Mouse (Mus musculus) G1E (cell line): ENCODE results near the gene Exoc6. TPM values are rescaled to one million over a fixed set of nuclear protein-coding genes. Genes with fewer than 3 reads are reported as not detected.

ENCODE experiments used
- ATAC-seq: 2 replicates; pipeline ENCODE4 v1.8.0; 2016; ENCODE audit warnings: mild to moderate bottlenecking; ENCODE audit not compliant: insufficient number of reproducible peaks, poor library complexity, low FRiP score, severe bottlenecking; ENCODE audit errors: extremely low read depth
- DNase-seq: peaks from one replicate; pipeline ENCODE4 v3.0.0; 2012; ENCODE audit warnings: low spot score
- H3K27me3 ChIP-seq: 2 replicates; pipeline ENCODE4 v1.6.1; 2012; ENCODE audit warnings: mild to moderate bottlenecking, low read length, inconsistent platforms; ENCODE audit not compliant: insufficient read depth
- H3K36me3 ChIP-seq: replicated peaks from 2 replicates; pipeline ENCODE3; 2012; ENCODE audit warnings: mild to moderate bottlenecking, inconsistent platforms
- H3K4me1 ChIP-seq: 2 replicates; pipeline ENCODE4 v1.6.1; 2012; ENCODE audit warnings: low read depth, low read length, inconsistent platforms, mixed read lengths; ENCODE audit not compliant: insufficient read depth
- H3K4me3 ChIP-seq: 2 replicates; pipeline ENCODE4 v1.5.1; 2012; ENCODE audit warnings: low read depth, mild to moderate bottlenecking, inconsistent platforms, low read length, moderate library complexity, mixed read lengths
- H3K9me3 ChIP-seq: replicated peaks from 2 replicates; pipeline ENCODE4 v1.6.1; 2012; ENCODE audit warnings: inconsistent platforms
- CTCF ChIP-seq: IDR thresholded peaks from 2 replicates; pipeline ENCODE4 v1.5.1; 2012; ENCODE audit warnings: low read depth, low read length, inconsistent platforms, mixed read lengths
- GATA1 ChIP-seq: IDR thresholded peaks from 2 replicates; pipeline ENCODE4 v1.6.1; 2012; ENCODE audit warnings: borderline replicate concordance, low read length, inconsistent platforms, mixed read lengths
- GATA2 ChIP-seq: IDR thresholded peaks from 2 replicates; pipeline ENCODE4 v1.6.1; 2012; ENCODE audit warnings: low read depth, low read length, inconsistent platforms, borderline replicate concordance
- POLR2AphosphoS5 ChIP-seq: IDR thresholded peaks from 2 replicates; pipeline ENCODE4 v1.6.1; 2012; ENCODE audit warnings: low read depth, low read length, inconsistent platforms; ENCODE audit not compliant: insufficient replicate concordance
- TAL1 ChIP-seq: conservative IDR thresholded peaks from 2 replicates; pipeline ENCODE4 v1.6.1; 2012; ENCODE audit warnings: low read depth, low read length, inconsistent platforms, mixed read lengths
- polyA plus RNA-seq: library from polyadenylated mRNA; stranded (reverse); fragments of >175 nt; gene quantifications from 2 replicates; pipeline ENCODE4 v1.2.3, GENCODE M21; 2012
- total RNA-seq, 2 experiments: library from RNA; stranded (forward) in 1 of 2; stranded (reverse) in 1 of 2; fragments of 200-1000 nt in 1 of 2; fragments of >200 nt in 1 of 2; fragmentation: Nextera tagmentation in 1 of 2; gene quantifications; 2 replicates each; pipeline ENCODE4 v1.2.3; 2014 to 2017

Exoc6 gene
- total and polyA plus RNA-seq, 3 experiments: 26.0 to 117 (median 92.8) TPM

DNA sequence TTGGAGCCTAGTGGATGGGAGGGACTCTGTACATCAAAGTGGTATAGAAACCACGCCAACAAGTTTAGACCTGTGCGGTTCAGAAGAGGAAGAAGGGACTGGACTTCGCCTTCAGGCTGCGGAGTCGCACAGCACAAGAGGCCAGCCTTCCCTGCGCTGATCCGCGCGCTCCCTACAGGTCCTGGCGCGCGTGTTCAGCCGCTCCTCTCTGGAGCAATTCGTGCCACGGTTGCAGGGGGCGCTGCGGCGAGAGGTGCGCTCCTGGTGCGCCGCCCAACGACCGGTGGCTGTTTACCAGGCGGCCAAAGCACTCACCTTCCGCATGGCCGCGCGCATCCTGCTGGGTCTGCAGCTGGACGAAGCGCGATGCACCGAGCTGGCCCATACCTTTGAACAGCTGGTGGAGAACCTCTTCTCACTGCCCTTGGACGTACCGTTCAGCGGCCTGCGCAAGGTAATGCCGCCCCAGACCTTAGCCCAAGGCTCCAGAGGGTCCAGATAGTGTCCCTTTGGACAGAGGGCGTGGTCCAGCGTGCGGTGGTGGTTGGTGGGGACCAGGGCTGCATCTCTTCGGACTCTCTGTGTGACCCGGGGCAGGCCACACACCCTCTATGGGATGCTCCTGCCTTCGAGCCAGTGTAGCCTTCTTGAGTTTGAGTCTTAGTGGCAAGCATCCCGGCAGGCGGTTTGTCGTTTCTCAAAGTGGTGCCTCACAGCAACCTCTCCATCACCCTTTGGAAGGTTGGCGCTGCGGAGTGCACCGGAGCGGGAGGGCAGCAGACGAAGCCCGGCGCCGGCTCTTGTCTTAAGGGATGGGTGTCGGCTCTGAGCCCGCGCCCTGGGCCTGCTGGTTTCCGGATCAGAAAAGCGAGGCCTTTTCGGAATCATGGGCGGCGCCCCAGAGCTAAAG is 137.0 kb downstream of the Exoc6 start:
- peaks cover 99% of the 10 kb centered on the region for H3K36me3 ChIP-seq
- ATAC-seq (no peak), DNase-seq (no peak)
- H3K4me3 ChIP-seq: no peak overlapping the region
- no peaks in the 10 kb centered on the region; the same call in 1 of the 2 replicates for H3K4me1 ChIP-seq
- no peak for TF ChIP-seq GATA1
- TF ChIP-seq TAL1: no peak
- no peak for TF ChIP-seq POLR2AphosphoS5
- TF ChIP-seq CTCF: no peak
- no peak for TF ChIP-seq GATA2
- H3K27me3 ChIP-seq: no peaks in the 10 kb centered on the region
- H3K9me3 ChIP-seq: no peaks in the 10 kb centered on the region

DNA sequence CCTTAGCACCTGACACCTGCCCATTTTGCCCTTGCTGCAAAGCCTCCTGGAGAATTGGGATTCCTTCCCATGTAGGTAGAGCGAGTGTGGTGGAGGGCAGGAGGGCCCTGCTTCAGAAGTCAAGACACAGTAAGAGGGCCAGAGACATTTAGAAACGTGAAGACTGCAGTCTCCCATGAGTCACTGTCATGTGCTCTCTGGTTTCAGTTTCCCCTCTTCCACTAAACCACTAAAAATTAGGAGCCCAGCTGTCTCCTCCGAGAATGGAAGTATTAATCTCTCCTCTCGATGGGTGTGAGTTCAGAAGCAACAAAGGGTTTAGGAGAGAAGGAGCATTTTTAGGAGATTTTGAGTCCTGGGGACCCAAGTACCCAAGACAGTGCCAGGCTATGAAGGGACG is 139.3 kb downstream of the Exoc6 start:
- Histone ChIP-seq H3K9me3 (peaks cover 5% of the 10 kb centered on the region; the same call in 1 of the 2 replicates), H3K4me3 (no peak overlapping the region), H3K27me3 (no peaks in the 10 kb centered on the region), H3K36me3 (peaks cover 98% of the 10 kb centered on the region), H3K4me1 (no peaks in the 10 kb centered on the region; the same call in 1 of the 2 replicates)
- ATAC-seq: no peak
- no peak for DNase-seq
- TF ChIP-seq GATA2 (no peak), TAL1 (no peak), GATA1 (no peak), CTCF (no peak), POLR2AphosphoS5 (no peak)

GRCm38 (mm10) chr19:37690716-37691115 is 140.5 kb downstream of the Exoc6 start:
- Histone ChIP-seq H3K36me3 (peaks cover 95% of the 10 kb centered on the region), H3K4me1 (no peaks in the 10 kb centered on the region; the same call in 1 of the 2 replicates)
- no peak for DNase-seq

GRCm38 (mm10) chr19:37692879-37693278 is 142.7 kb downstream of the Exoc6 start:
- Histone ChIP-seq H3K4me3 (0 out of 2 replicates have a peak overlapping the region, but pooled peaks have one; percentile 6), H3K36me3 (peaks cover 85% of the 10 kb centered on the region), H3K4me1 (no peaks in the 10 kb centered on the region), H3K27me3 (peaks cover 2% of the 10 kb centered on the region; the same call in 1 of the 2 replicates), H3K9me3 (peaks cover 25% of the 10 kb centered on the region)
- DNase-seq (no peak), ATAC-seq (no peak)
- TF ChIP-seq GATA2 (no peak), CTCF (no peak), TAL1 (no peak), GATA1 (no peak), POLR2AphosphoS5 (no peak)

More at GRCm38 (mm10) chr19:37690716-37691115, 140.5 kb downstream of the Exoc6 start:
- H3K9me3 ChIP-seq: peaks cover 9% of the 10 kb centered on the region
- ATAC-seq: no peak
- no peak overlapping the region for H3K4me3 ChIP-seq
- H3K27me3 ChIP-seq: no peaks in the 10 kb centered on the region
- no peak for TF ChIP-seq GATA1
- no peak for TF ChIP-seq GATA2
- no peak for TF ChIP-seq CTCF
- TF ChIP-seq POLR2AphosphoS5: no peak
- no peak for TF ChIP-seq TAL1

DNA sequence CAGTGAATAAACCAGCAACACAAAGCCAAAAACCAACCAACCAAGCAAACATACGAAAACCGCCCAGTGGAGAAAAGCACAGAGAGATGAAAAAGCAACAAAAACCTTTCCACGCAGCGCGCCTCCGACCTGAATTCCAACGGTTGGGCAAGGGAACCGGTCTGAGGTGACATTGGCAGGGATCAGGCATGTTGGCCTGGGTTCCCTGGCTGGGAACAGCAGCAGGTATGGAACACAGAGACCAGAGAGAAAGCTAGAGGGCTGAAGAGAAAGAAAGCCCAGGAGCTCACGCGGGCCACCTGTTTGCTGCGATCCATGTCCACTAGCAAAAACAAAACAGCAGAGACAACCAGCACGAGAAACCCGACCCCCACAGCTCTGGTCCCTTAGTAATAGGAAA is 144.9 kb downstream of the Exoc6 start:
- no peak overlapping the region for H3K4me3 ChIP-seq
- no peak for DNase-seq
- H3K36me3 ChIP-seq: peaks cover 74% of the 10 kb centered on the region
- peaks cover 15% of the 10 kb centered on the region; the same call in 1 of the 2 replicates for H3K27me3 ChIP-seq
- ATAC-seq: no peak
- TF ChIP-seq GATA1 (no peak), CTCF (no peak), TAL1 (no peak)
- H3K9me3 ChIP-seq: peaks cover 38% of the 10 kb centered on the region
- H3K4me1 ChIP-seq: no peaks in the 10 kb centered on the region; the same call in 1 of the 2 replicates

GRCm38 (mm10) chr19:37695762-37696602 is 145.8 kb downstream of the Exoc6 start:
- no peak for TF ChIP-seq GATA2
- Histone ChIP-seq H3K4me3 (no peak overlapping the region), H3K27me3 (peaks cover 17% of the 10 kb centered on the region; the same call in 1 of the 2 replicates), H3K36me3 (peaks cover 68% of the 10 kb centered on the region), H3K4me1 (no peaks in the 10 kb centered on the region; the same call in 1 of the 2 replicates), H3K9me3 (peaks cover 38% of the 10 kb centered on the region)
- no peak for DNase-seq
- no peak for ATAC-seq
